Mouse (Mus musculus) cortical plate, adult 2 months (tissue): ENCODE measurements around the gene Cavin4. TPM values are rescaled to one million over a fixed set of nuclear protein-coding genes. Genes with fewer than 3 reads are reported as not detected.

Experiments
- H3K27ac ChIP-seq: fragments of 200-500 bp; 2 replicates; pipeline ENCODE4 v1.5.1; 2012; ENCODE audit warnings: low read length, control low read depth, inconsistent platforms; ENCODE audit not compliant: insufficient read depth
- H3K4me1 ChIP-seq: fragments of 200-500 bp; 2 replicates; pipeline ENCODE4 v1.6.1; 2011; ENCODE audit warnings: low read length; ENCODE audit not compliant: control insufficient read depth, insufficient read depth
- H3K4me3 ChIP-seq: fragments of 200-500 bp; 2 replicates; pipeline ENCODE4 v1.5.1; 2011; ENCODE audit warnings: mild to moderate bottlenecking, low read length, control low read depth; ENCODE audit not compliant: insufficient read depth
- CTCF ChIP-seq: fragments of 200-500 bp; IDR thresholded peaks from 2 replicates; pipeline ENCODE4 v1.5.1; 2011; ENCODE audit warnings: mild to moderate bottlenecking, control low read depth, low read length; ENCODE audit not compliant: insufficient read depth; ENCODE audit errors: extremely low read depth
- POLR2A ChIP-seq: fragments of 200-500 bp; IDR thresholded peaks from 2 replicates; pipeline ENCODE4 v1.6.1; 2011; ENCODE audit warnings: mild to moderate bottlenecking, low read length, control low read depth; ENCODE audit not compliant: insufficient read depth; ENCODE audit errors: extremely low read depth
- polyA plus RNA-seq: library from polyadenylated mRNA; depleted of rRNA; stranded (reverse); fragments of >200 nt; gene quantifications from 2 replicates; pipeline ENCODE4 v1.2.3, GENCODE M21; 2012; rRNA removed

The Cavin4 gene
- polyA plus RNA-seq, 1 experiment = 0.90 TPM

DNA sequence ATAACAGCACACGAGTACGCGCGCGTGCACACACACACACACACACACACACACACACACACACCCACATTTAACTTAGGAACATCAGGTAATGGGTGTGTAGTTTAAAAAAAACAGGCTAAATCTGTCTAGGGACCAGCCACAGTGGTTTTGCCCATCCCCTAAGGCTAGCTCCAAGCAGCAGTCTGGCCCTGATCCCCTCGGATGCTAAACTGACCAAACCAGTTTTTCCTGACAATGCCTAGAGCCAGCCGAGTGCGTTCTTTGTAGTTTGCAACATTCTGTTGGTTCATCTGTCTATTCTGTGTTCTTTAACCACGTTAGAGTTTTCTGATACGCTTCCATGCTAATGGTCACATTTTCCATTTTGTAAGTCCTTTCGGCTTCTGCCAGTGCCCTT lies 34.0 kb downstream of the Cavin4 start:
- H3K4me1 ChIP-seq = no peaks in the 10 kb centered on the region
- TF ChIP-seq POLR2A (no peak), CTCF (no peak)
- H3K4me3 ChIP-seq = no peak overlapping the region
- no peak overlapping the region for H3K27ac ChIP-seq

- TF ChIP-seq POLR2A = no peak
- H3K4me3 ChIP-seq = no peak overlapping the region
- H3K4me1 ChIP-seq = no peaks in the 10 kb centered on the region
- H3K27ac ChIP-seq = no peak overlapping the region
Measured at GRCm38 (mm10) chr4:48715865-48716650, 52.7 kb downstream of the Cavin4 start.

DNA sequence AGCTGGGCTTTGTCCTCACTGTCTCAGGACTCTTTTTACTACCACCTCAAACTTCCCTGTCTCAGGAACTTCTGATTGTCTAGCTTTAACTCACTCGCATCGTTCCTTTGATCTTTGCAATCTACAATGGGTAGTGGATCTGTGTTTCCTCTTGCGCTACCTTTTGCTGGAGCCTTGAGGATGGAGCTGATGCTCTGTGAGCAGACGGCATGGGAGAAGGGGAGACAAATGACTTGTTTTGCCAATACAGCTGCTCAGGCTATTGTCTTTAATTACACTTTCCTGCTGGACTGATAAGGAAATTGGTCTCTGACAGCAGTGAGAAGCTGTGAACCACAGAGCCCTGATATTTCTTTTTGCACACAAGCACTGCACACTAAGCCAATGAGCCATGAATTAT lies 53.5 kb downstream of the Cavin4 start:
- TF ChIP-seq CTCF (no peak), POLR2A (no peak)
- H3K4me1 ChIP-seq = no peaks in the 10 kb centered on the region
- no peak overlapping the region for H3K4me3 ChIP-seq
- H3K27ac ChIP-seq = no peak overlapping the region

Other genes starting within 250 kb of the Cavin4 start
- 19.7 TPM in 2 replicates for gene Tex10, start 190.1 kb upstream of the Cavin4 start, polyA plus RNA-seq
- 23.6 and 23.9 TPM in 2 replicates for gene Msantd3, start 123.6 kb upstream of the Cavin4 start, polyA plus RNA-seq
- gene Tmeff1, start 78.3 kb upstream of the Cavin4 start, polyA plus RNA-seq = 99.5 and 106 TPM in 2 replicates